Mouse (Mus musculus) E14TG2a.4 (cell line): ENCODE measurements around the gene Myo5c.

Source experiments
- H3K27me3 ChIP-seq: 2 replicates; pipeline ENCODE4 v1.6.1; 2014; ENCODE audit warnings: low read length, control low read depth; ENCODE audit not compliant: insufficient read depth
- H3K36me3 ChIP-seq: 2 replicates; pipeline ENCODE4 v1.6.1; 2014; ENCODE audit warnings: low read length, control low read depth; ENCODE audit not compliant: insufficient read depth
- H3K4me1 ChIP-seq: replicated peaks from 2 replicates; pipeline ENCODE4 v1.6.1; 2014; ENCODE audit warnings: low read depth, low read length, control low read depth
- H3K4me3 ChIP-seq: replicated peaks from 2 replicates; pipeline ENCODE4 v1.5.1; 2014; ENCODE audit warnings: mild to moderate bottlenecking, low read length
- H3K9me3 ChIP-seq: 2 replicates; pipeline ENCODE4 v1.6.1; 2014; ENCODE audit warnings: low read length, control low read depth
- CTCF ChIP-seq: conservative IDR thresholded peaks from 2 replicates; pipeline ENCODE4 v1.5.1; 2014; ENCODE audit warnings: low read length
- NANOG ChIP-seq: IDR thresholded peaks from 2 replicates; pipeline ENCODE4 v1.6.1; 2014; ENCODE audit warnings: borderline replicate concordance, low read length, mixed read lengths
- POU5F1 ChIP-seq: IDR thresholded peaks from 2 replicates; pipeline ENCODE4 v1.6.1; 2014; ENCODE audit warnings: low read length, borderline replicate concordance

Gene Myo5c

DNA sequence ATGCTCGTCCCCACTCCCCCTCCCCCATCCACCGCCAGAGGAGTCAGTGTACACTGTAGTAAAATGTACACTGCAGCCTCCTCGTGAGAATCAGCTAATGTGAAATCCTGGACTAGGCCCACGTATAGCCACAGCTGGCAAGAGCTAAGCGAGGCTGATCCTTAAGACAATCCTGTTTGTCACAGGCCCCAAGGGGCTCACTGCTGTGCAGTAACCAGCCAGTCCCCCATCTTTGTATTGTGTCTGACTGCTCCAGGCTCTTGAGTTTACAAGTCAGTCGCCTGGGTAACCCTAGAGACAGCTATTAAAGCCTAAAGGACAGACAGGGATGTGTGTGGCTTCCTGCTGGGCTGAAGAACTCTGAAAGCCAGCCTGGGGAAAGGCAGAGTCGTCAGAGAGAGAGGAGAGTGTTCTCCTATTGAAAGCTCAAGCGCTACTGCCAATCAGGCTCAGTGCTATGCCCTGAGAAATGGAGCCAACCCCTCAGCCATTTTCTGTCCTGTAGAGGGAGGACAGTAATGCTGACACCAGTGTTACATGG is 29.6 kb downstream of the Myo5c start:
- H3K27me3 ChIP-seq = no peaks in the 10 kb centered on the region
- peaks cover 54% of the 10 kb centered on the region for H3K4me1 ChIP-seq
- H3K36me3 ChIP-seq = no peaks in the 10 kb centered on the region
- no peak overlapping the region for H3K4me3 ChIP-seq
- TF ChIP-seq CTCF = no peak
- no peak for TF ChIP-seq POU5F1
- no peak for TF ChIP-seq NANOG
- H3K9me3 ChIP-seq = no peaks in the 10 kb centered on the region

DNA sequence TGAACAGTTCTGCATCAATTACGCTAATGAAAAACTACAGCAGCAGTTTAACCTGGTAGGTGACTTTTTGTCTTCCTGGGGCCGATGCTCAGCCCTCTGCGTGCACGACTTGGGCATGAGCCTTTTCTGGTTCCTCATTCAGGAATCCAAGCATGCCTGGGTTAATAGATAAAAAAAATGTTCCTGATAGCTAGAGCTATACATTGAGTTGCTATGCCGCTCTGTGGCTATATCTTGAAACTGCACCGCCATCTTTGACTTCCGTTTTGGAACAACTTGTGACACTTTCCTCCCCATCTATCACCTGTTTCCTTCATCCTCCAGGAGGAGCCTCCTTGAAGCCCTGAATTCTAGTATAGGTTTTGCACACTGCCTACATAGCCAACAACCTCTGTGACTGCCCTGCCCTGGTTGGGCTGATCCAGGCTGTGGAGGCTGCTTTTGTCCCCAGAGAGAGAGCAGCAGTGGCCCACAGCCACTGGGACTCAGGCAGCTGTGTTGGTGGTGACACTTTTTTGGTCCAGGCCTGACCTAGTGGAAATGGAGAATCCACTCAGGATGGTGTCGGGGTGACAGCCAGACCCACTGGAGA is 30.5 kb downstream of the Myo5c start:
- 0 out of 2 replicates have a peak, but pooled peaks cover 3% of the 10 kb centered on the region for H3K27me3 ChIP-seq
- H3K4me1 ChIP-seq = peaks cover 51% of the 10 kb centered on the region
- no peak overlapping the region for H3K4me3 ChIP-seq
- H3K9me3 ChIP-seq = no peaks in the 10 kb centered on the region
- no peak for TF ChIP-seq CTCF
- no peak for TF ChIP-seq NANOG
- no peak for TF ChIP-seq POU5F1
- no peaks in the 10 kb centered on the region for H3K36me3 ChIP-seq

DNA sequence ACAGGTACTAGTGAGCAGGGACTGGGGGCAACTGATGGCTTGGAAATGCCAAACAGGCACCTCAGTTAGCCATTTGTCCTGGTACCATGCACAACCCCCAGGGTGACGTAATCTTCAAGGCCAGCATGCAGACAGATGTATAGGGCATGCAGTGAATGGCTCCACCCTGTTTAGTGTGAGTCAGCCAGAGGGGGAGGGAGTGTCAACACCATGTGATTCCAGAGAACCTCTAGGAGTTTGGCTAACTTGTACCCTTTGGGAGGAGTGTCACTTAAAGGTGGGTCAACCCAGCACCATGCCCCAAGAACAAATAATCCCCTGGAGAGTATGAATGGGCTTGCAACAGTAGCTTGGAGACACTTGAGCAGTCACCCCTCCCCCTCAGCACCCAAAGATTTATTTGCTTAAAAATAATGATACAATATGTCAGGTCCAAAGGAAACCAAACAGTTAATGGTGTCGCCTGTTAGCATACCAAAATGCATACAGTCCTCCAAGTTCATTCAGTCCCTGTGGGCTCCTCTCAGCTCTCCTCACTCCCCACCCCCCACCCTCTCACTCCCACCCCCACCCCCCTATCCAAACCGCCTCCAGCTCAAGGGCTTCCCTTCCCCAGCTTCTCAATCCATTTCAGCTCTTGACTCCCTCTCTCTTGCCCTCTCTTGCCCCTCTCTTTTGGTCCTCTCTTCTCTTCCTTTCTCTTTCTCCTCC is 32.3 kb downstream of the Myo5c start:
- Histone ChIP-seq H3K9me3 (no peaks in the 10 kb centered on the region), H3K27me3 (0 out of 2 replicates have a peak, but pooled peaks cover 3% of the 10 kb centered on the region), H3K4me3 (no peak overlapping the region), H3K4me1 (peaks cover 48% of the 10 kb centered on the region), H3K36me3 (no peaks in the 10 kb centered on the region)
- TF ChIP-seq CTCF (no peak), NANOG (no peak), POU5F1 (no peak)

DNA sequence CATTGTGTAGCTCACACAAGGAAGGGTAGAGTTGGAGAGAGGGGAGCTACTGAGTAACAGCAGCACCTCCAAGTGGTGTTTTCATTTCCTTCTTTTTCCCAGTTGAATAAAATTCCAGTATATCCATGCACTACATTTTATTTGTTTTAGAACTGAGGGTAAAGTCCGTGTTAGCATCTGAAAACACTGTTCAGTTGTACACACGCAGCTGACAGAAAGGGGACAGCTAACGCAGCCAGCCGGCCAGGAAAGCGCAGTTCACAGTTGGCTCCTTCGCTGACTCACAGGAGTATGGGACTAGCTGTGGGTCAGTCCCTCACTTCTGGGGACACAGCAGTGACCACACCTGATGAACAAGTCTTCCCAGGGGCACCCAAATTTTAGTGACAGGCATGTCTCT is 35.3 kb downstream of the Myo5c start:
- Histone ChIP-seq H3K4me1 (peaks cover 51% of the 10 kb centered on the region), H3K27me3 (0 out of 2 replicates have a peak, but pooled peaks cover 3% of the 10 kb centered on the region), H3K9me3 (no peaks in the 10 kb centered on the region), H3K4me3 (no peak overlapping the region), H3K36me3 (no peaks in the 10 kb centered on the region)
- TF ChIP-seq POU5F1 (no peak), CTCF (no peak), NANOG (no peak)

DNA sequence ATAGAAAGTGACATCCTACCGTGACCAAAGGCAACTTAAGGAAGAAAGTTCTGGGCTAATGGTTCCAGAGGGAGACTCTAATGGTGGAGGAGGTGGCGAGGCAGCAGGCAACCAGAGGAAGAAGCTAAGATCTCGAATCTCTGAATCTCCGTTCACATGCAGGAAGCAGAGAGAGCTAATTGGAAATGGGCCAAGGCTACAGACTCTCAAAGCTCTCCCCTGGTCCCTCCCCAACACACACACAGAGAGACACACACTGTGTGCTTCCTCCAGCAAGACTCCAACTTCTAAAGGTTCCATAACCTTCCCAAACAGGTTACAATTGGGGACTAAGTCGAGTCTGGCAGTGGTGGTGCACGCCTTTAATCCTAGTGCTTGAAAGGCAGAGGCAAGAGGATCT is 38.6 kb downstream of the Myo5c start:
- TF ChIP-seq CTCF (no peak), NANOG (no peak), POU5F1 (no peak)
- Histone ChIP-seq H3K4me3 (no peak overlapping the region), H3K36me3 (no peaks in the 10 kb centered on the region), H3K27me3 (0 out of 2 replicates have a peak, but pooled peaks cover 3% of the 10 kb centered on the region), H3K4me1 (peaks cover 36% of the 10 kb centered on the region), H3K9me3 (no peaks in the 10 kb centered on the region)

DNA sequence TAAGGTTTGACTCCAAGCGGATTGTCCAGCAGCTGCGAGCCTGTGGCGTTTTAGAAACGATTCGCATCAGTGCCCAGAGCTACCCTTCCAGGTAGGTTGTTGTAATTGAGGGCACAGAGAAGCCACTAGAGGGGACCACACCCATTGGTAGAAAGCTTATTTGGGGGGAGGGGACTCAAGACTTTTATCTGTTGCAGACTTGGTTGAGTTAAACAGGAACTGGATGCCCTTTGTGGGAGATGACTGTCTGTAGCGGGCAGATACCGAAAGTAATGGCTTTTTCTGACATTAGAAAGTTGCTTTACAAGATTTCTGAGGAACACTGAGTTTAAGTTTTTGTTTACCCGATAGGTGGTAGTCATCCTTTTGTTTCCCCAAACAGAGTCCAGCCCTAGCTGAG is 39.7 kb downstream of the Myo5c start:
- H3K4me3 ChIP-seq = no peak overlapping the region
- H3K36me3 ChIP-seq = no peaks in the 10 kb centered on the region
- peaks cover 41% of the 10 kb centered on the region for H3K4me1 ChIP-seq
- no peaks in the 10 kb centered on the region for H3K9me3 ChIP-seq
- 0 out of 2 replicates have a peak, but pooled peaks cover 3% of the 10 kb centered on the region for H3K27me3 ChIP-seq
- TF ChIP-seq POU5F1 = no peak
- no peak for TF ChIP-seq NANOG
- TF ChIP-seq CTCF = no peak

DNA sequence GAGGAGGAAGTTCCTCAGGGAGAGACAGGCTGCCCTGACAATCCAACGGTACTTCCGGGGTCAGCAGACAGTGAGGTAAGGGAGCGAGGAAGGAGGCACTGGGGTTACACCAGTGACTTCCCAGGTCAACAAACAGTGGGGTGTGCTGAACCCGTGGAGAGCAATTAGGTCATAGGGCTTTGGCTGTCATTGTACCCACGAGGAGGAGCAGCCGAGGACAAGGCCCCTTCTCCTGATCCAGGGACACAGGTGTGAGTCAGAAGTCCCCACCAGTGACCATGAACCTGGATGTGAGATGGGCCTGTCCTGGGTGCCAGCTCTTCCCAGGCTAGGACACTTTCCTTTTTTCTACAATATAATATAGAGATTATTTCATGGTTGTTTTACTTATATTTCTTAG is 41.8 kb downstream of the Myo5c start:
- Histone ChIP-seq H3K9me3 (no peaks in the 10 kb centered on the region), H3K4me3 (no peak overlapping the region), H3K4me1 (peaks cover 43% of the 10 kb centered on the region), H3K36me3 (no peaks in the 10 kb centered on the region), H3K27me3 (no peaks in the 10 kb centered on the region)
- no peak for TF ChIP-seq NANOG
- no peak for TF ChIP-seq POU5F1
- no peak for TF ChIP-seq CTCF

DNA sequence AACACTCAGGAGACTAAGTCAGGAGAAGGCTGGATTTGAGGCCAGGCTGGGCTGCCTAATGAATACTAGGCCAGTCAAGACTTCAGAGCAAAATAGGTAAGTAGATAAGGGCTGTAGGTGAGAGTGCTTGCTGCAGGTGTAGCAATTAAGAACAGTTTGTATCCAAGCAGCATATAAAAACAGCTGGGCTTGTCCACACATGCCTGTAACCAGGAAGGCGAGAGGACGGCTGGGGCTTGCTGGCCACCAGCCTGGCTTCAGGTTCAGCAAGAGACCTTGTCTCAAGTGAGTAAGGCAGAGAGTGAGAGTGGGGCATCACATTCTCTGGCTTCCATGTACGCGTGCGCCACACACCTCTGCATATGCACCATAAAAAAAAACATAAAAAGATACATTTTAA is 42.7 kb downstream of the Myo5c start:
- Histone ChIP-seq H3K9me3 (no peaks in the 10 kb centered on the region), H3K36me3 (no peaks in the 10 kb centered on the region), H3K4me3 (peak overlapping the region; percentile 65), H3K4me1 (peaks cover 43% of the 10 kb centered on the region), H3K27me3 (no peaks in the 10 kb centered on the region)
- TF ChIP-seq NANOG (no peak), POU5F1 (no peak), CTCF (no peak)
